Mouse (Mus musculus): ENCODE measurements around the gene Cd5. TPM values are rescaled to one million over a fixed set of nuclear protein-coding genes. Genes with fewer than 3 reads are reported as not detected.

Gene Cd5
- polyA plus RNA-seq, 1 experiment = 0.04 TPM

GRCm38 (mm10) chr19:10724629-10725363, 14.0 kb downstream of the Cd5 start:
- H3ac ChIP-seq (ENCODE audit: control insufficient read depth, insufficient read length, low read depth) = no peak overlapping the region
- TF ChIP-seq MAX (IDR thresholded peaks at IDR 0.05) = no peak
- no peak for TF ChIP-seq CEBPB (IDR thresholded peaks at IDR 0.05; ENCODE audit: low read depth)
- TF ChIP-seq CTCF (IDR thresholded peaks at IDR 0.05; ENCODE audit: control insufficient read depth, insufficient read depth, insufficient read length) = no peak
- no peak for TF ChIP-seq MYOG (IDR thresholded peaks at IDR 0.05; ENCODE audit: control insufficient read depth, extremely low read depth, insufficient read length)
- no peak for TF ChIP-seq MYOD1 (IDR thresholded peaks at IDR 0.05; ENCODE audit: control insufficient read depth, insufficient read length, low read depth)
- TF ChIP-seq FOSL1 (IDR thresholded peaks at IDR 0.05; ENCODE audit: insufficient read depth, low read length, poor library complexity, severe bottlenecking) = no peak
- no peak for TF ChIP-seq USF1 (IDR thresholded peaks at IDR 0.05; ENCODE audit: low read depth)
- no peaks in the 10 kb centered on the region for H3K79me3 ChIP-seq (ENCODE audit: low read depth)
- no peaks in the 10 kb centered on the region for H3K27me3 ChIP-seq (ENCODE audit: control insufficient read depth, insufficient read depth, insufficient read length)
- no peaks in the 10 kb centered on the region for H3K79me2 ChIP-seq (ENCODE audit: control insufficient read depth, insufficient read depth)
- no peak overlapping the region for H3K4me3 ChIP-seq (ENCODE audit: insufficient read depth, poor library complexity, severe bottlenecking)
- H3K36me3 ChIP-seq (ENCODE audit: control insufficient read depth, insufficient read depth) = no peaks in the 10 kb centered on the region

- no peaks in the 10 kb centered on the region for H3K27me3 ChIP-seq (ENCODE audit: control insufficient read depth, insufficient read depth, insufficient read length)
Observed at GRCm38 (mm10) chr19:10723649-10724048, 15.2 kb downstream of the Cd5 start.

GRCm38 (mm10) chr19:10723084-10723483, 15.7 kb downstream of the Cd5 start:
- no peak overlapping the region for H3K4me3 ChIP-seq (ENCODE audit: insufficient read depth, poor library complexity, severe bottlenecking)
- TF ChIP-seq CEBPB (IDR thresholded peaks at IDR 0.05; ENCODE audit: low read depth) (no peak), FOSL1 (IDR thresholded peaks at IDR 0.05; ENCODE audit: insufficient read depth, low read length, poor library complexity, severe bottlenecking) (no peak), MAX (IDR thresholded peaks at IDR 0.05) (no peak), USF1 (IDR thresholded peaks at IDR 0.05; ENCODE audit: low read depth) (no peak), MYOD1 (IDR thresholded peaks at IDR 0.05; ENCODE audit: control insufficient read depth, insufficient read length, low read depth) (no peak), MYOG (IDR thresholded peaks at IDR 0.05; ENCODE audit: control insufficient read depth, extremely low read depth, insufficient read length) (no peak), CTCF (IDR thresholded peaks at IDR 0.05; ENCODE audit: control insufficient read depth, insufficient read depth, insufficient read length) (no peak)
- no peak overlapping the region for H3ac ChIP-seq (ENCODE audit: control insufficient read depth, insufficient read length, low read depth)
- H3K79me3 ChIP-seq (ENCODE audit: low read depth) = no peaks in the 10 kb centered on the region
- no peaks in the 10 kb centered on the region for H3K79me2 ChIP-seq (ENCODE audit: control insufficient read depth, insufficient read depth)
- H3K36me3 ChIP-seq (ENCODE audit: control insufficient read depth, insufficient read depth) = no peaks in the 10 kb centered on the region
- no peaks in the 10 kb centered on the region for H3K27me3 ChIP-seq (ENCODE audit: control insufficient read depth, insufficient read depth, insufficient read length)

More at GRCm38 (mm10) chr19:10723649-10724048, 15.2 kb downstream of the Cd5 start:
- no peak overlapping the region for H3ac ChIP-seq (ENCODE audit: control insufficient read depth, insufficient read length, low read depth)
- no peak overlapping the region for H3K4me3 ChIP-seq (ENCODE audit: insufficient read depth, poor library complexity, severe bottlenecking)
- no peaks in the 10 kb centered on the region for H3K36me3 ChIP-seq (ENCODE audit: control insufficient read depth, insufficient read depth)
- H3K79me2 ChIP-seq (ENCODE audit: control insufficient read depth, insufficient read depth) = no peaks in the 10 kb centered on the region
- no peak for TF ChIP-seq CTCF (IDR thresholded peaks at IDR 0.05; ENCODE audit: control insufficient read depth, insufficient read depth, insufficient read length)
- TF ChIP-seq FOSL1 (IDR thresholded peaks at IDR 0.05; ENCODE audit: insufficient read depth, low read length, poor library complexity, severe bottlenecking) = no peak
- no peak for TF ChIP-seq MYOD1 (IDR thresholded peaks at IDR 0.05; ENCODE audit: control insufficient read depth, insufficient read length, low read depth)
- no peak for TF ChIP-seq USF1 (IDR thresholded peaks at IDR 0.05; ENCODE audit: low read depth)
- TF ChIP-seq MYOG (IDR thresholded peaks at IDR 0.05; ENCODE audit: control insufficient read depth, extremely low read depth, insufficient read length) = no peak
- TF ChIP-seq CEBPB (IDR thresholded peaks at IDR 0.05; ENCODE audit: low read depth) = no peak
- TF ChIP-seq MAX (IDR thresholded peaks at IDR 0.05) = no peak
- no peaks in the 10 kb centered on the region for H3K79me3 ChIP-seq (ENCODE audit: low read depth)

GRCm38 (mm10) chr19:10721064-10721463, 17.7 kb downstream of the Cd5 start:
- TF ChIP-seq MYOG (IDR thresholded peaks at IDR 0.05; ENCODE audit: control insufficient read depth, extremely low read depth, insufficient read length) = no peak
- no peak for TF ChIP-seq CEBPB (IDR thresholded peaks at IDR 0.05; ENCODE audit: low read depth)
- no peak for TF ChIP-seq MAX (IDR thresholded peaks at IDR 0.05)
- TF ChIP-seq CTCF (IDR thresholded peaks at IDR 0.05; ENCODE audit: control insufficient read depth, insufficient read depth, insufficient read length) = no peak
- TF ChIP-seq FOSL1 (IDR thresholded peaks at IDR 0.05; ENCODE audit: insufficient read depth, low read length, poor library complexity, severe bottlenecking) = no peak
- no peak for TF ChIP-seq MYOD1 (IDR thresholded peaks at IDR 0.05; ENCODE audit: control insufficient read depth, insufficient read length, low read depth)
- TF ChIP-seq USF1 (IDR thresholded peaks at IDR 0.05; ENCODE audit: low read depth) = no peak
- no peaks in the 10 kb centered on the region for H3K36me3 ChIP-seq (ENCODE audit: control insufficient read depth, insufficient read depth)
- no peaks in the 10 kb centered on the region for H3K79me3 ChIP-seq (ENCODE audit: low read depth)
- no peak overlapping the region for H3K4me3 ChIP-seq (ENCODE audit: insufficient read depth, poor library complexity, severe bottlenecking)
- no peaks in the 10 kb centered on the region for H3K27me3 ChIP-seq (ENCODE audit: control insufficient read depth, insufficient read depth, insufficient read length)
- H3ac ChIP-seq (ENCODE audit: control insufficient read depth, insufficient read length, low read depth) = no peak overlapping the region
- H3K79me2 ChIP-seq (ENCODE audit: control insufficient read depth, insufficient read depth) = no peaks in the 10 kb centered on the region

- Histone ChIP-seq H3K79me2 (ENCODE audit: control insufficient read depth, insufficient read depth) (no peaks in the 10 kb centered on the region), H3K36me3 (ENCODE audit: control insufficient read depth, insufficient read depth) (no peaks in the 10 kb centered on the region), H3ac (ENCODE audit: control insufficient read depth, insufficient read length, low read depth) (no peak overlapping the region), H3K79me3 (ENCODE audit: low read depth) (no peaks in the 10 kb centered on the region), H3K27me3 (ENCODE audit: control insufficient read depth, insufficient read depth, insufficient read length) (no peaks in the 10 kb centered on the region), H3K4me3 (ENCODE audit: insufficient read depth, poor library complexity, severe bottlenecking) (no peak overlapping the region)
- TF ChIP-seq CEBPB (IDR thresholded peaks at IDR 0.05; ENCODE audit: low read depth) (no peak), MAX (IDR thresholded peaks at IDR 0.05) (no peak), MYOD1 (IDR thresholded peaks at IDR 0.05; ENCODE audit: control insufficient read depth, insufficient read length, low read depth) (no peak), USF1 (IDR thresholded peaks at IDR 0.05; ENCODE audit: low read depth) (no peak), MYOG (IDR thresholded peaks at IDR 0.05; ENCODE audit: control insufficient read depth, extremely low read depth, insufficient read length) (no peak), FOSL1 (IDR thresholded peaks at IDR 0.05; ENCODE audit: insufficient read depth, low read length, poor library complexity, severe bottlenecking) (no peak), CTCF (IDR thresholded peaks at IDR 0.05; ENCODE audit: control insufficient read depth, insufficient read depth, insufficient read length) (no peak)
Observed at GRCm38 (mm10) chr19:10720524-10720923, 18.3 kb downstream of the Cd5 start.

Data from C2C12 (cell line).